Mouse (Mus musculus) C2C12 (cell line): Measurements from ENCODE around the gene Spata13.

Experiments
- CEBPB ChIP-seq: IDR thresholded peaks from one replicate; pipeline ENCODE4 v1.6.1; 2011; ENCODE audit warnings: low read depth, mild to moderate bottlenecking, control low read depth, moderate library complexity
- CTCF ChIP-seq: IDR thresholded peaks from one replicate; pipeline ENCODE4 v1.5.1; 2011; ENCODE audit not compliant: control insufficient read depth, insufficient read depth, insufficient read length
- MYOD1 ChIP-seq: IDR thresholded peaks from one replicate; pipeline ENCODE4 v1.6.1; 2011; ENCODE audit warnings: low read depth; ENCODE audit not compliant: control insufficient read depth, insufficient read length

GRCm38 (mm10) chr14:60697351-60697750, 63.5 kb downstream of the Spata13 start:
- no peak for TF ChIP-seq CEBPB
- TF ChIP-seq CTCF = no peak
- no peak for TF ChIP-seq MYOD1
